ENCODE assay signal across 9 mouse cellular contexts in genomic region chr11:58957226-58957914, GRCm38 (mm10). TPM values are rescaled to one million over a fixed set of nuclear protein-coding genes. Genes with fewer than 3 reads are reported as not detected.
DNase-seq lines count a peak whose midpoint lies in the region; ATAC-seq and TF ChIP-seq lines count a peak whose summit lies in the region.
"Had no signal": no experiment of that assay in that cellular context is flagged by ENCODE, and none has a peak within 500 bp of the region (broad histone marks: within the 10 kb centered on the region; RNA-seq: fewer than 3 reads in every experiment).

No protein-coding gene starts in this region.

- peaks cover 48% of the 10 kb centered on the region for H3K4me1 ChIP-seq in heart, embryonic 15.5 days (replicated peaks)
- peaks cover 21% of the 10 kb centered on the region for H3K4me1 ChIP-seq in forebrain, postnatal 0 days (ENCODE audit: insufficient read depth)
- H3K4me1 ChIP-seq in midbrain, embryonic 11.5 days (ENCODE audit: control insufficient read depth, insufficient read depth, low read length): peaks cover 31% of the 10 kb centered on the region

- WGBS in heart, embryonic 15.5 days: 72% methylated on average over 5 of the region's 5 CpGs
- 62% methylated on average over 5 of the region's 5 CpGs for WGBS in forebrain, postnatal 0 days
- 94% methylated on average over 5 of the region's 5 CpGs for WGBS in midbrain, embryonic 11.5 days

- intact Hi-C loops in heart, postnatal 14 days (cut with DNase I): loop anchor here (5.0 to 10.0 kb wide), 2 partner anchors 225 to 267 kb away; partner anchors contain the start of genes Arf1 and Gjc2

- H3K27me3 ChIP-seq in heart, embryonic 15.5 days: peaks cover 11% of the 10 kb centered on the region
- no peaks in the 10 kb centered on the region for H3K27me3 ChIP-seq in forebrain, postnatal 0 days (ENCODE audit: insufficient read depth, low read length)
- H3K27me3 ChIP-seq in midbrain, embryonic 11.5 days (ENCODE audit: control insufficient read depth, insufficient read depth, low read length): peaks cover 17% of the 10 kb centered on the region; the same call in 1 of the 2 replicates

- H3K36me3 ChIP-seq in heart, embryonic 15.5 days: 0 out of 2 replicates have a peak, but pooled peaks cover 4% of the 10 kb centered on the region
- H3K36me3 ChIP-seq in forebrain, postnatal 0 days (ENCODE audit: insufficient read depth): no peaks in the 10 kb centered on the region; the same call in 1 of the 2 replicates
- H3K36me3 ChIP-seq in midbrain, embryonic 11.5 days (ENCODE audit: control insufficient read depth, insufficient read depth, low read length): no peaks in the 10 kb centered on the region

- peak overlapping the region; percentile 86; the same call in 1 of the 2 replicates for H3K4me3 ChIP-seq in heart, embryonic 15.5 days
- peak overlapping the region; percentile 59 for H3K4me3 ChIP-seq in forebrain, postnatal 0 days (ENCODE audit: low read depth, low read length)
- H3K4me3 ChIP-seq in midbrain, embryonic 11.5 days (ENCODE audit: low read depth, low read length): 0 out of 2 replicates have a peak overlapping the region, but pooled peaks have one; percentile 88

- peak overlapping the region; percentile 70 for H3K4me2 ChIP-seq in heart, embryonic 15.5 days
- peak overlapping the region; percentile 85 for H3K4me2 ChIP-seq in forebrain, postnatal 0 days (ENCODE audit: low read depth)
- H3K4me2 ChIP-seq in midbrain, embryonic 11.5 days: peak overlapping the region; percentile 84

- ATAC-seq in heart, embryonic 15.5 days (replicated peaks; ENCODE audit: insufficient number of reproducible peaks, insufficient read depth, low FRiP score, low read depth): no peak
- ATAC-seq in forebrain, postnatal 0 days: no peak
- ATAC-seq in midbrain, embryonic 11.5 days (ENCODE audit: low FRiP score): no peak

- H3K9ac ChIP-seq in heart, embryonic 15.5 days: no peak overlapping the region
- peak overlapping the region; percentile 75 for H3K9ac ChIP-seq in forebrain, postnatal 0 days
- peak overlapping the region; percentile 30 for H3K9ac ChIP-seq in midbrain, embryonic 11.5 days (ENCODE audit: low read length)

- no peak overlapping the region for H3K27ac ChIP-seq in heart, embryonic 15.5 days
- H3K27ac ChIP-seq in forebrain, postnatal 0 days (ENCODE audit: low read depth, low read length): no peak overlapping the region
- no peak overlapping the region for H3K27ac ChIP-seq in midbrain, embryonic 11.5 days (ENCODE audit: low read depth, low read length)

- no peak for TF ChIP-seq CTCF in forebrain, postnatal 0 days (IDR thresholded peaks at IDR 0.05; ENCODE audit: low read depth)

- no peak for DNase-seq in heart, postnatal 14 days
- DNase-seq in cerebellum, postnatal 36 days: peak; percentile 37 to 43
- DNase-seq in forebrain, postnatal 0 days: no peak
- DNase-seq in midbrain, embryonic 11.5 days (ENCODE audit: low spot score, missing footprints): peak; percentile 80
- no peak for DNase-seq in spleen, postnatal 36 days (ENCODE audit: low spot score in 2 of 2)
- no peak for DNase-seq in lung, postnatal 36 days
- DNase-seq in urinary bladder, postnatal 4 days (ENCODE audit: low spot score in 2 of 2): no peak

- no peaks in the 10 kb centered on the region for H3K9me3 ChIP-seq in heart, embryonic 15.5 days (replicated peaks)
- no peaks in the 10 kb centered on the region for H3K9me3 ChIP-seq in forebrain, postnatal 0 days (ENCODE audit: low read length)
- no peaks in the 10 kb centered on the region for H3K9me3 ChIP-seq in midbrain, embryonic 11.5 days (ENCODE audit: control insufficient read depth, low read length)

RNA-seq across cellular contexts. Expression of gene Hist3h2a, which starts 2.9 kb away (rescaled TPM):
- 30.4 and 34.7 TPM in 2 replicates for polyA plus RNA-seq in heart, embryonic 15.5 days (2015; fragmentation: Nextera tagmentation; extraction: Ambion mirVana)
- 10 to 100 TPM; 22.0 to 28.0 TPM for total RNA-seq in heart, postnatal 14 days (2021)
- 181 and 199 TPM in 2 replicates for total RNA-seq in forebrain, postnatal 0 days (2014; rRNA removed)
- 58.0 and 58.7 TPM in 2 replicates for polyA plus RNA-seq in forebrain, postnatal 0 days (2015; fragmentation: Nextera tagmentation; extraction: Ambion mirVana)
- polyA plus RNA-seq in midbrain, embryonic 11.5 days (2014; fragmentation: Nextera tagmentation; extraction: Ambion mirVana): 57.8 and 61.8 TPM in 2 replicates

RNA-seq across cellular contexts. Expression of gene Trim17, which starts 2.9 kb away (rescaled TPM):
- 0.27 and 0.57 TPM in 2 replicates for polyA plus RNA-seq in heart, embryonic 15.5 days (2015; fragmentation: Nextera tagmentation; extraction: Ambion mirVana)
- total RNA-seq in heart, postnatal 14 days (2021): under 1 TPM; 0.10 to 0.19 TPM
- 3.4 and 4.0 TPM in 2 replicates for total RNA-seq in forebrain, postnatal 0 days (2014; rRNA removed)
- polyA plus RNA-seq in forebrain, postnatal 0 days (2015; fragmentation: Nextera tagmentation; extraction: Ambion mirVana): 0.65 TPM in 2 replicates
- 0.45 and 0.62 TPM in 2 replicates for polyA plus RNA-seq in midbrain, embryonic 11.5 days (2014; fragmentation: Nextera tagmentation; extraction: Ambion mirVana)

RNA-seq across cellular contexts. Expression of gene Hist3h2ba, which starts 8.7 kb away (rescaled TPM):
- polyA plus RNA-seq in heart, embryonic 15.5 days (2015; fragmentation: Nextera tagmentation; extraction: Ambion mirVana): 18.0 and 18.3 TPM in 2 replicates
- total RNA-seq in heart, postnatal 14 days (2021): 10 to 100 TPM in 1 of 2 experiments, 1 to 10 TPM in 1; 3.9 to 14.1 TPM
- 446 and 960 TPM in 2 replicates for total RNA-seq in forebrain, postnatal 0 days (2014; rRNA removed)
- 111 and 146 TPM in 2 replicates for polyA plus RNA-seq in forebrain, postnatal 0 days (2015; fragmentation: Nextera tagmentation; extraction: Ambion mirVana)
- polyA plus RNA-seq in midbrain, embryonic 11.5 days (2014; fragmentation: Nextera tagmentation; extraction: Ambion mirVana): 99.9 and 101 TPM in 2 replicates
- polyA plus RNA-seq: liver, adult 2 months had no signal

RNA-seq across cellular contexts. Expression of gene Rnf187, which starts 18.7 kb away (rescaled TPM):
- 170 and 210 TPM in 2 replicates for polyA plus RNA-seq in heart, embryonic 15.5 days (2015; fragmentation: Nextera tagmentation; extraction: Ambion mirVana)
- total RNA-seq in heart, postnatal 14 days (2021): 100 to 1,000 TPM; 150 to 151 TPM
- 668 and 716 TPM in 2 replicates for total RNA-seq in forebrain, postnatal 0 days (2014; rRNA removed)
- 583 and 608 TPM in 2 replicates for polyA plus RNA-seq in forebrain, postnatal 0 days (2015; fragmentation: Nextera tagmentation; extraction: Ambion mirVana)
- polyA plus RNA-seq in midbrain, embryonic 11.5 days (2014; fragmentation: Nextera tagmentation; extraction: Ambion mirVana): 354 and 381 TPM in 2 replicates

RNA-seq across cellular contexts. Expression of gene Trim11, which starts 20.5 kb away (rescaled TPM):
- 26.9 and 34.6 TPM in 2 replicates for polyA plus RNA-seq in heart, embryonic 15.5 days (2015; fragmentation: Nextera tagmentation; extraction: Ambion mirVana)
- total RNA-seq in heart, postnatal 14 days (2021): 10 to 100 TPM; 17.6 to 18.1 TPM
- 29.2 and 31.9 TPM in 2 replicates for total RNA-seq in forebrain, postnatal 0 days (2014; rRNA removed)
- 13.5 and 16.0 TPM in 2 replicates for polyA plus RNA-seq in forebrain, postnatal 0 days (2015; fragmentation: Nextera tagmentation; extraction: Ambion mirVana)
- polyA plus RNA-seq in midbrain, embryonic 11.5 days (2014; fragmentation: Nextera tagmentation; extraction: Ambion mirVana): 17.6 and 18.5 TPM in 2 replicates

Comparison
In these comparisons a context has a peak if more than half of its experiments do, and no peak if none do; other contexts are left out.
1. DNase-seq: peak in cerebellum, postnatal 36 days (2 of 2) and midbrain, embryonic 11.5 days (single experiment); none in heart, postnatal 14 days (0 of 2), forebrain, postnatal 0 days (single experiment), spleen, postnatal 36 days (0 of 2), lung, postnatal 36 days (single experiment) and urinary bladder, postnatal 4 days (0 of 2).
2. Peak in every context shown above with its lines, with median percentiles within 50 percentile points of each other: H3K4me2 ChIP-seq and H3K4me3 ChIP-seq.